Mouse (Mus musculus) layer of hippocampus, adult 6 months (tissue): ENCODE results near the gene Gm10663. TPM values are rescaled to one million over a fixed set of nuclear protein-coding genes. Genes with fewer than 3 reads are reported as not detected.

Experiments used
- long read RNA-seq, 2 experiments: library from polyadenylated mRNA; unstranded; transcript quantifications; one replicate each; pipeline ENCODE4 v2.0.0; 2019 to 2020
- microRNA-seq: library from miRNA; unstranded; fragments of <30 nt; microRNA quantifications from one replicate; pipeline ENCODE4 v1.2.0, GENCODE M21; 2020
- polyA plus RNA-seq: library from polyadenylated mRNA; unstranded; fragments of <200 nt; fragmentation: Nextera tagmentation; gene quantifications from 2 replicates; pipeline ENCODE4 v1.2.3, GENCODE M21; 2021

The Gm10663 gene
- not detected in 2 replicates for polyA plus RNA-seq
- long read RNA-seq, experiment 1 = 0 reads
- long read RNA-seq, experiment 2 = 0 reads

GRCm38 (mm10) chr8:65074733-65075132 is at the start of gene Gm10663:
Gene Gm10663 (plus strand): TSS chr8:65075033.

GRCm38 (mm10) chr8:65037117-65037533 is 37.7 kb upstream of the Gm10663 start, which contains the start of gene Apela:
Gene Apela (minus strand): TSS chr8:65037336.

Small RNA genes lying within 50 kb of the gene (microRNA-seq; reads per million reads assigned to microRNA genes)
- not detected for gene Gm24333

Other genes with a start within 250 kb of the Gm10663 start
- 39.9 and 42.9 TPM in 2 replicates for gene Klhl2, start 225.0 kb upstream of the Gm10663 start, polyA plus RNA-seq
- 48.3 and 48.7 TPM in 2 replicates for gene Tmem192, start 127.8 kb upstream of the Gm10663 start, polyA plus RNA-seq
- 0.10 TPM in 1 of 2 replicates, not detected in the other for gene Trim75, start 87.2 kb upstream of the Gm10663 start, polyA plus RNA-seq
- not detected in 2 replicates for gene Trim61, start 56.5 kb upstream of the Gm10663 start, polyA plus RNA-seq
- gene Trim60, start 56.4 kb upstream of the Gm10663 start, polyA plus RNA-seq = not detected in 2 replicates
- 0.24 and 0.65 TPM in 2 replicates for gene Apela, start 37.7 kb upstream of the Gm10663 start, polyA plus RNA-seq
- gene BC030870, start 54.5 kb downstream of the Gm10663 start, polyA plus RNA-seq = not detected in 2 replicates